Mouse (Mus musculus) left cerebral cortex, postnatal 14 days (tissue): Measurements from ENCODE around the gene Tchp. TPM values are rescaled to one million over a fixed set of nuclear protein-coding genes. Genes with fewer than 3 reads are reported as not detected.

Source experiments
- DNase-seq, 2 experiments: peaks; one replicate each; pipeline ENCODE4 v3.0.0; 2021 to 2022; ENCODE audit warnings: low spot score in 2 of 2, mixed read lengths in 1 of 2
- intact Hi-C: fragments of 180-260 bp; cut with DNase I; formaldehyde crosslinking; loops from one replicate; pipeline ENCODE4 v1.15.1; 2025
- microRNA-seq, 2 experiments: library from miRNA; unstranded; fragments of <30 nt; microRNA quantifications; one replicate each; pipeline ENCODE4 v1.2.0; 2022
- total RNA-seq, 2 experiments: library from RNA; stranded (reverse); gene quantifications; 2 replicates each; pipeline ENCODE4 v1.2.3; 2021

Gene Tchp
- total RNA-seq, 2 experiments from 2014 or later: 11.9 to 12.3 TPM

DNA sequence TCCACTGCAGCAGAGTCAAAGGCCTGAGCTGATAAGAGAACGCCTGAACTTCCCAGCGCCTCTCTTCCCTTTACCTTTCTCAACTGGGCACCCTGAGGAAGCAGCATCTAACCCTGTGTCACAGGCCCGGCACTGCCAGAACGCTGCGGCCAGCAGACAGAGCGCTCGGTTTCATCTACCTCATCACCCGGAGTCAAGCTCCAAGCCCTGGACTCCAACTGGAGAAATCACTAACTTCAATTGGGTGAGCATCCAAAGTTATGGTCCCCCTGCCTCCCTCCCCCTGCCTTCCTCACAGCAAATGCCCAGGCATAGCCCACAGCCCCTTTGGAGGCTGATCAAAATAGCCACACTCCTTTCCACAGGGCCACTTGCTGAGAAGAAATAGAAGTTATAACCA is 59.1 kb downstream of the Tchp start:
- intact Hi-C loops: no loop called here
- DNase-seq: no peak

DNA sequence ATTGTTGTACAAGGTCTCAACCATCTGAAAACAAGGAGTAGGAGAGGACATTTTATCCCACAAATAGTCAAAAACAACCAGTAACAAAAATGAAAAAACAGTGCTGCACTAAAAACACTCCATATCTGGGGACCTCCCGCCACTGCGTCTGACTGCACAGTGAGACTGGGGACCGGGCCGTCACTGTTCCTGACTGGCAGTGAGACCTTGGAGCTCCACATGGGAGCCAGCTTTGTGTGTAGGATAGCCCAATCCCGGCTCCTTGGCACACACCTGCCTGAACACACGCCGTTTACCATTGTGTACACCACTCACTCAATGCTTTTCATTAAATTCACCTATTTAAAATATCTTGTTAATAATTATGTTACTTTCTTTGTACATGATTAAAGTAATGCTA is 59.6 kb downstream of the Tchp start:
- intact Hi-C loops: no loop called here
- no peak for DNase-seq

DNA sequence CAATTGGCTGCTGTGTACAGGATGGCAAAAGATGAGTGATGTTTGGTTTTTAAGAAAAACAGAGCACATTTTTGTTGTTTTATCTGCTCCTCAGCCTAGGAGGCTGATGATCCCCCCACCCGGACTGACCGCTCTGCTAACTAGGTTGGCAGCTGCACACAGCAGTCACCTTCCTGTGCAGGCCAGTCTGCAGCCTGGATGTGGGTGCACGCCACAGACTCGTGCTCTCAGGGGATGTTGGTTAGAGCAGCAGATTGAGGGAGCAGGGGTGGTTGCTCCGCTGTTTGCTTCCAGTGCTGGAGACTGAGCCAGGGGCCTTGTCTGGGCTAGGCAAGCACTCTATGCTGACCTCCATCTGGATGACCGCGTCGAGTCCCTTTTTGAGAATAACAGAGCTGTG is 62.2 kb downstream of the Tchp start:
- no peak for DNase-seq
- intact Hi-C loops: no loop called here

DNA sequence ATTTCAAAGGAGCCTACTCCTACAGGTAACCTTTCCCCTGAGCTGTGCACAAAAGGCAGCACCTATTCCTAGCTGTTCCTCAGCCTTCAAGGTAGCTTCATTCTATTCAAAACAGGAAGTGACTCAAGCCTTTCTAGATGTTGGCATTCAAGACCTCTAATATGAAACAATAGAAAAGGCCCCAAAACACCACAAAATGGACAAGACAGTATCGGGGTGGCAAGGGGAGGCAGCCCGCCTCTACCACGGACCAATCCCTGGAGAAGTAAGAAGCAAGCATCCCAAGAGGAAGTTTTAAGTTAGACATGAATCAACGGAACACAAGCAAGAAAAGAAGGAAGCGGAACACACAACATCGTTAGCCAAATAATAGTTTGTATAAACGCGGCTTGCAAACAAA is 64.2 kb downstream of the Tchp start:
- intact Hi-C loops: no loop called here
- no peak for DNase-seq

Small RNA genes lying within 50 kb of the gene (microRNA-seq; reads per million reads assigned to microRNA genes)
- gene Mir7028: 0 to 0.79 reads per million in 2 experiments

Other genes starting within 250 kb of the Tchp start
- 1 to 10 TPM; 8.1 to 9.0 TPM for gene Fam222a, start 139.7 kb upstream of the Tchp start, total RNA-seq
- 1 to 10 TPM; 2.0 to 2.2 TPM for gene Trpv4, start 49.3 kb upstream of the Tchp start, total RNA-seq
- 10 to 100 TPM; 32.1 to 39.2 TPM for gene Gltp, start 16.8 kb upstream of the Tchp start, total RNA-seq
- gene Ankrd13a, start 66.9 kb downstream of the Tchp start, total RNA-seq: 10 to 100 TPM; 33.6 to 34.8 TPM
- gene Git2, start 67.8 kb downstream of the Tchp start, total RNA-seq: 10 to 100 TPM; 41.4 to 47.8 TPM
- gene 1500011B03Rik, start 115.7 kb downstream of the Tchp start, total RNA-seq: 100 to 1,000 TPM; 170 to 179 TPM
- not detected for gene 4930519G04Rik, start 145.9 kb downstream of the Tchp start, total RNA-seq
- 1 to 10 TPM; 1.0 to 1.5 TPM for gene Gm9936, start 150.9 kb downstream of the Tchp start, total RNA-seq
- 1 to 10 TPM in 1 of 2 experiments, under 1 TPM in 1; 0.57 to 1.8 TPM for gene Oasl2, start 189.2 kb downstream of the Tchp start, total RNA-seq
- not detected for gene Oasl1, start 215.5 kb downstream of the Tchp start, total RNA-seq
- gene 2210016L21Rik, start 234.4 kb downstream of the Tchp start, total RNA-seq: 100 to 1,000 TPM; 210 to 248 TPM